Mouse (Mus musculus) retina, adult 2 months (tissue): ENCODE data around the gene Myo19.
"Not testable (repeated sequence)": the region's sequence is repeated elsewhere in the genome, so short reads cannot be mapped to it uniquely, and the experiment has no call there.

Experiments
- DNase-seq: peaks from one replicate; pipeline ENCODE4 v3.0.0-alpha.2; 2012; ENCODE audit warnings: low read depth, low spot score

The Myo19 gene

GRCm38 (mm10) chr11:84879772-84880464 is at the start of gene Myo19, which contains the start of gene Pigw:
TSS of gene Myo19 (plus strand) at chr11:84880148.
TSS of gene Pigw (minus strand) at chr11:84880285.
- peak; percentile 50 for DNase-seq

- DNase-seq = no peak
These were observed 40.6 kb upstream of the Myo19 start for GRCm38 (mm10) chr11:84839330-84839729.

- no peak for DNase-seq
These were observed 33.0 kb upstream of the Myo19 start for GRCm38 (mm10) chr11:84846741-84847474.

- DNase-seq = no peak
These were observed 32.4 kb upstream of the Myo19 start for GRCm38 (mm10) chr11:84847475-84848090.

- DNase-seq = no peak
These were observed 24.7 kb upstream of the Myo19 start for GRCm38 (mm10) chr11:84855285-84855684.

- no peak for DNase-seq
These were observed 14.7 kb upstream of the Myo19 start for GRCm38 (mm10) chr11:84865268-84865667.

GRCm38 (mm10) chr11:84867586-84867985 is 12.4 kb upstream of the Myo19 start:
- DNase-seq = no peak

GRCm38 (mm10) chr11:84868786-84869259 is 11.1 kb upstream of the Myo19 start:
- no peak for DNase-seq

GRCm38 (mm10) chr11:84869537-84870232 is 10.3 kb upstream of the Myo19 start:
- DNase-seq = peak; percentile 92

GRCm38 (mm10) chr11:84870337-84871043 is 9.5 kb upstream of the Myo19 start, which contains the start of gene Ggnbp2:
TSS of gene Ggnbp2 (minus strand) at chr11:84870817.
- peak; percentile 87 for DNase-seq

- DNase-seq = no peak
These were observed 8.9 kb upstream of the Myo19 start for GRCm38 (mm10) chr11:84871046-84871445.

GRCm38 (mm10) chr11:84871548-84872069 is 8.3 kb upstream of the Myo19 start:
- DNase-seq = no peak

- no peak for DNase-seq
These were observed 6.7 kb upstream of the Myo19 start for GRCm38 (mm10) chr11:84873042-84873833.

- DNase-seq = not testable (repeated sequence)
These were observed 3.9 kb upstream of the Myo19 start for GRCm38 (mm10) chr11:84876020-84876419.

- DNase-seq = no peak
These were observed 759 bp upstream of the Myo19 start for GRCm38 (mm10) chr11:84879007-84879771.

- no peak for DNase-seq
These were observed 565 bp downstream of the Myo19 start for GRCm38 (mm10) chr11:84880465-84880961.

- DNase-seq = no peak
These were observed 1.0 kb downstream of the Myo19 start for GRCm38 (mm10) chr11:84880971-84881370.

GRCm38 (mm10) chr11:84882346-84882745 is 2.4 kb downstream of the Myo19 start:
- no peak for DNase-seq

- DNase-seq = no peak
These were observed 5.3 kb downstream of the Myo19 start for GRCm38 (mm10) chr11:84885238-84885637.
